Mouse (Mus musculus): ENCODE data around the gene Vps11.

DNA sequence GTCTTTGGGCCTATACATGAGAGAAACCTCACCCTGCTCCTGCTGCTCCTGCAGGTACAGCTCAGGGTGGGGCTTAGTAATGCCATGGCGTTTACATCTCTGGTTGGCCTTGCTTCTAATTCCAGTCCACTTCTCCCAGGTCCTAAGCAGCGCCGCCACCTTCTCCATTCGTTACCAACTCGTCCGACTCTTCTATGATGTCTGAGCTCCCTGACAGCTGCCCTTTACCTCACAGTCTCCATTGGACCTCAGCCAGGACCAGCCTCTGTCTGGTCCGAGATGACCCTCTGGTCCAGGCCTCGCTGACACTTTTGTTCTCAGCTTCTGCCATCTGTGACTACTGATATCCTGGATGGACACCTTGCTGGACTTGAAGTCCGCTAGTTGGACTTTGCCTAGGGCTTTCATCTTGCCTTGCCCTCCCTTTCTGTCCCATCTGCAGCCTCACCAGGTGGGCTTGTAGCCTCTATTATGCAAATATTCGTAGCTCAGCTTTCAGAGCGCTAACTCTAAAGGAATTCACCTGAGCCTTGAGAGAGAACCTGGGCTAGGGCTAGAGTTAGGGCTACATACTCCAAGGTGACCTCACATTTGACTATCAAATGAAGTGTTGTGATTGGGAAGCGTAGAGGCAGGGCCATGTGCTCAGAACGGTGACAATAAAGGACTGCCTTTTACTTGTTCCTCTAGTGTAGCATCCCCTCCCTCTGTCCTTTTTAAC lies 28.4 kb downstream of the Vps11 start:
- TF ChIP-seq CTCF (IDR thresholded peaks at IDR 0.05; ENCODE audit: extremely low read depth, insufficient read length, insufficient replicate concordance, low read depth, low read length) = no peak
- TF ChIP-seq POLR2A (IDR thresholded peaks at IDR 0.05; ENCODE audit: low read depth, low read length) = no peak

All from small intestine, adult 2 months (tissue).